Mouse (Mus musculus): ENCODE measurements around the gene Thsd4. TPM values are rescaled to one million over a fixed set of nuclear protein-coding genes. Genes with fewer than 3 reads are reported as not detected.

Gene Thsd4
- polyA plus RNA-seq, 1 experiment from 2014 or later, result 38.7 TPM

DNA sequence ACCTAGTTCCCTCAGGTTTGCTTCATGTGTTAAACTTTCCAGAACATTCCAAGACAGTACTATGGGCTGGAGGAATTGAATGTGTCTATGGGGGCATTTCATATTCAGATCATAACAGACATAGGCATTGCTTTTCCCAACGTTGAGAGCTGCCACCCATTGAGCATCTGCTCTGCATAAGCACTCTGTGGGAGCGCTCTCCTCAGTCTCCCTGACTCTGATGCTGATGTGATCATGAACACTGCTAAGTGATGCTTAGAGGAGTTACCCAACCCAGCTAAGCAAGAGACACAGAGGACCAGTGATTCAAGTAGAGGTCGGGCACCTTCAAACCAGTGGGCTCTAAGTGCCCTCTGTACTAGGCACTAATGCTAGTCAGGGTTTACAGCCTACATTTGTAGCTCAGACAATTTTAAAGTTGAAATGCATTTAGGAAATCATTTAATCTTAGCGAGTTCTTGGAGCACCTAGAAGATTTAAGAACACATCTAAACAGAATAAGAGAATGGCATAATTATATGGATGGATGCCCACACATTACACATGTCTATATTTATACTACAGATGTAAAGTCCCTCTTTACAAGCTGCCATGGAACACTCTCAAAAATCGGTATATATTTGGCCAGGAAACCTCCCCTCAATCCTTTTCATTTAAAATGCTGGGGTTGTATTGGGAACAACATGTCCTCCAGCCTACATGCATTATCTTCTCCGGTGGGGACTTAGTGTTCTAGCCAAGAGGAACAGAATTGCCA lies 392.4 kb downstream of the Thsd4 start:
- Histone ChIP-seq H3K27me3 (ENCODE audit: control insufficient read depth, insufficient read depth, low read length) (no peaks in the 10 kb centered on the region), H3K9me3 (ENCODE audit: control insufficient read depth, low read length) (no peaks in the 10 kb centered on the region), H3K36me3 (ENCODE audit: control insufficient read depth, insufficient read depth, low read length) (no peaks in the 10 kb centered on the region), H3K4me1 (ENCODE audit: control insufficient read depth, insufficient read depth, low read length) (peaks cover 5% of the 10 kb centered on the region; the same call in 1 of the 2 replicates), H3K4me3 (ENCODE audit: low read length) (no peak overlapping the region), H3K27ac (ENCODE audit: low read depth, low read length) (no peak overlapping the region), H3K4me2 (replicated peaks; ENCODE audit: low read depth, low read length) (no peak overlapping the region), H3K9ac (ENCODE audit: low read depth, low read length) (no peak overlapping the region)
- no peak for ATAC-seq (ENCODE audit: low FRiP score, low TSS enrichment)
- 86% methylated on average over 6 of the region's 6 CpGs for WGBS

DNA sequence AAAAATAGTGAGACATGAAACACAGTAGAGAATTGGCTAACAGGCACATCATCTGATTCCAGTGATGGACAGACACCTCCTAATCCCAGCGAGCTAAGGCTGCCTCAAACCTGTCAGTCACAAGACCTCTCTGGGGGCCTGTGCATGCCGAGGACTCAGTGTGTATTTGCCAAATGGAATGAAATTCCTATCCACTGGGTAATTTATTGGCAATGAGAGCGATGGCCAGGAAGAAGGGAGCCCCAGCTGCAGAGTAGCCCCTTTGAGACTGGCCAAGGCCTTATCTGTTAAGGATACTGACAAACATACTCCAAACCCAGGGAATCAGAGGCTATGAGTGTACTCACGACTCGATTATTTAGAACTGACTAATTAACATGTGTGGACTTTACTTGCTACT lies 394.9 kb downstream of the Thsd4 start:
- Histone ChIP-seq H3K36me3 (ENCODE audit: control insufficient read depth, insufficient read depth, low read length) (no peaks in the 10 kb centered on the region), H3K4me3 (ENCODE audit: low read length) (no peak overlapping the region), H3K9ac (ENCODE audit: low read depth, low read length) (no peak overlapping the region), H3K4me1 (ENCODE audit: control insufficient read depth, insufficient read depth, low read length) (peaks cover 8% of the 10 kb centered on the region; the same call in 1 of the 2 replicates), H3K9me3 (ENCODE audit: control insufficient read depth, low read length) (no peaks in the 10 kb centered on the region), H3K4me2 (replicated peaks; ENCODE audit: low read depth, low read length) (no peak overlapping the region), H3K27me3 (ENCODE audit: control insufficient read depth, insufficient read depth, low read length) (no peaks in the 10 kb centered on the region), H3K27ac (ENCODE audit: low read depth, low read length) (no peak overlapping the region)
- 66% methylated on average over 5 of the region's 5 CpGs for WGBS
- ATAC-seq (ENCODE audit: low FRiP score, low TSS enrichment), result no peak

DNA sequence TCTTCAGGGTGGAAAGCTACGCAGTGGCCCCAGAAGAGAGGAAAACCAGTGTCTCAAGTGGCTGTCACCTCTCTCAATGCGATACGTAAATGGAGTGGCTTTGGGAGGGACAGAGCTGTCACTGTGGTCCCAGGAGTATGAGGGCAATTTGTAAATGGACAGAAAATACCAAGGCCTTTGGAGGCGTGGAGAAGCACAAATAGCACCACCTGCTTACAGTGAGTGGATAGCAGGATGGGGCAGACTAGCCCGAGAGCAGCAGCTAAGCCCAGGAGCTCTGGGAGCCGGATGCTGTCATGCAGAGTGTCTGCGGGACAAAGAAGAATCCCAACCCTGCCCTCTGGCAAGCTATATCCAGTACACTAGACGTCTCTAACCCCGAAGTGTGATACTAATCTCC lies 397.7 kb downstream of the Thsd4 start:
- no peak for ATAC-seq (ENCODE audit: low FRiP score, low TSS enrichment)
- WGBS, result 72% methylated on average over 9 of the region's 9 CpGs

DNA sequence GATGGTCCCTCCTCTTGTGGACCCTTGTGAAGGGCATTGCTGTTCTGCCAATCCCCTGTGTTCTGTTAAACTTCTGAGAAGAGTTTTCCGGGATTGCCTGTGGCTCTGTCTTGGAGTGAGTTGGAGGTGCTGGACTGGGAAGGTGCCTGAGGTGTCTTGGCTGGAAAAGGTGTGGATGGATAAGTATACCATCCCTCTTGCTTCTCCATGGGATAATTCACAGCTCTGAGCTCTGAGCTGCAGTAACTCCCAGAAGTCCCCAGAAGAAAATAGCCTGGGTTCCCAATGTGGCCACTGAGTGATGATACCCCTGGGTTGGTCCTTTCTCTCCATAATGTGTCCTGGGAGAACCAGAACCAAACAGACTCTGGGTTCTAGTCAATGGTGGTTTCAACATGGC lies 398.8 kb downstream of the Thsd4 start:
- Histone ChIP-seq H3K27me3 (ENCODE audit: control insufficient read depth, insufficient read depth, low read length) (no peaks in the 10 kb centered on the region), H3K36me3 (ENCODE audit: control insufficient read depth, insufficient read depth, low read length) (no peaks in the 10 kb centered on the region), H3K4me2 (replicated peaks; ENCODE audit: low read depth, low read length) (no peak overlapping the region), H3K27ac (ENCODE audit: low read depth, low read length) (no peak overlapping the region), H3K4me3 (ENCODE audit: low read length) (no peak overlapping the region), H3K9me3 (ENCODE audit: control insufficient read depth, low read length) (no peaks in the 10 kb centered on the region), H3K4me1 (ENCODE audit: control insufficient read depth, insufficient read depth, low read length) (peaks cover 14% of the 10 kb centered on the region; the same call in 1 of the 2 replicates), H3K9ac (ENCODE audit: low read depth, low read length) (no peak overlapping the region)
- ATAC-seq (ENCODE audit: low FRiP score, low TSS enrichment), result no peak
- WGBS, result 89% methylated on average over 1 of the region's 1 CpGs

More for the DNA sequence above, 397.7 kb downstream of the Thsd4 start:
- Histone ChIP-seq H3K4me2 (replicated peaks; ENCODE audit: low read depth, low read length) (no peak overlapping the region), H3K4me3 (ENCODE audit: low read length) (no peak overlapping the region), H3K9ac (ENCODE audit: low read depth, low read length) (no peak overlapping the region), H3K9me3 (ENCODE audit: control insufficient read depth, low read length) (no peaks in the 10 kb centered on the region), H3K27ac (ENCODE audit: low read depth, low read length) (no peak overlapping the region), H3K36me3 (ENCODE audit: control insufficient read depth, insufficient read depth, low read length) (no peaks in the 10 kb centered on the region), H3K27me3 (ENCODE audit: control insufficient read depth, insufficient read depth, low read length) (no peaks in the 10 kb centered on the region), H3K4me1 (ENCODE audit: control insufficient read depth, insufficient read depth, low read length) (peaks cover 14% of the 10 kb centered on the region; the same call in 1 of the 2 replicates)

DNA sequence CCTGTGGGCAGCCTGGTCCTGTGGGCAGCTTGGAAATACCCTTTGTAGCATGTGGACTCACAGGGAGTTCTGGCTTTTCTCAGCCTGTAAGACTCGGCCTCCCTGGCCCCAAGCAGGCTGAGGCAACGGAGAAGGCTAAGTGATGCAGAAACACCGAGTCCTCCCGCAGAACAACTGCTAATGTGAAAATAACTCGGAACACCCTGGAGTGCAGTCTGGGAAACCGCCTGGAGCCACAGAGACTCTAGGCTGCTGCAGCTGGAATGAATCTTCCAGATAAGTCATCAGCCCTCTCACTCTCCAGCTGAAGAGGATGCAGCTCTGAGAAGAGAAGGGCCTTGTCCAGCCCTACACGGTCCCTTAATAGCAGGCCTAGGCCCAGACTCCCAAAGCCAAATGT lies 402.0 kb downstream of the Thsd4 start:
- no peak overlapping the region for H3K9ac ChIP-seq (ENCODE audit: low read depth, low read length)
- H3K4me2 ChIP-seq (replicated peaks; ENCODE audit: low read depth, low read length), result no peak overlapping the region
- H3K9me3 ChIP-seq (ENCODE audit: control insufficient read depth, low read length), result no peaks in the 10 kb centered on the region
- 54% methylated on average over 7 of the region's 7 CpGs for WGBS
- no peaks in the 10 kb centered on the region for H3K36me3 ChIP-seq (ENCODE audit: control insufficient read depth, insufficient read depth, low read length)
- no peak overlapping the region for H3K4me3 ChIP-seq (ENCODE audit: low read length)
- no peaks in the 10 kb centered on the region for H3K27me3 ChIP-seq (ENCODE audit: control insufficient read depth, insufficient read depth, low read length)
- ATAC-seq (ENCODE audit: low FRiP score, low TSS enrichment), result no peak; the same call in 1 of the 2 replicates
- peaks cover 9% of the 10 kb centered on the region; the same call in 1 of the 2 replicates for H3K4me1 ChIP-seq (ENCODE audit: control insufficient read depth, insufficient read depth, low read length)
- H3K27ac ChIP-seq (ENCODE audit: low read depth, low read length), result no peak overlapping the region

DNA sequence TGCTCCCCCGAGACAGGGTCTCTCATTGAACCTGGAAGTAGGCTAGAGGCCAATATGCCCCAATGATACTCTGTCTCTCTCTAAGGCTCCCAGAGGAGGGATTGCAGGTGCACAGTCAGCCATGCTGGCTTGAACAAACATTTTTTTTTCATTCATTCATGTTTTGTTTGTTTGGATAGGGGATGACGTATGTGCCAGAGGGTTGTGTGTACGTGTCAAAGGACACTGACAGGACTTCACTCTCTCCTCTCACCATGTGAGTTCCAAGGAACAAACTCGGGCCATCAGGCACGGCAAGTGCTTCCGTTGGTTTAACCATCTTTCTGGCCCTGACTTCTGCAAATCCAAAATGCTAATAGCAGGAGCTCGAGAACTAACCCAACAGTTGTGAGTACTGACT lies 404.0 kb downstream of the Thsd4 start:
- no peaks in the 10 kb centered on the region for H3K27me3 ChIP-seq (ENCODE audit: control insufficient read depth, insufficient read depth, low read length)
- WGBS, result 71% methylated on average over 7 of the region's 7 CpGs
- H3K27ac ChIP-seq (ENCODE audit: low read depth, low read length), result no peak overlapping the region
- H3K4me2 ChIP-seq (replicated peaks; ENCODE audit: low read depth, low read length), result no peak overlapping the region
- no peak for ATAC-seq (ENCODE audit: low FRiP score, low TSS enrichment)
- no peaks in the 10 kb centered on the region for H3K36me3 ChIP-seq (ENCODE audit: control insufficient read depth, insufficient read depth, low read length)
- no peak overlapping the region for H3K4me3 ChIP-seq (ENCODE audit: low read length)
- H3K4me1 ChIP-seq (ENCODE audit: control insufficient read depth, insufficient read depth, low read length), result peaks cover 9% of the 10 kb centered on the region; the same call in 1 of the 2 replicates
- no peaks in the 10 kb centered on the region for H3K9me3 ChIP-seq (ENCODE audit: control insufficient read depth, low read length)
- H3K9ac ChIP-seq (ENCODE audit: low read depth, low read length), result no peak overlapping the region

DNA sequence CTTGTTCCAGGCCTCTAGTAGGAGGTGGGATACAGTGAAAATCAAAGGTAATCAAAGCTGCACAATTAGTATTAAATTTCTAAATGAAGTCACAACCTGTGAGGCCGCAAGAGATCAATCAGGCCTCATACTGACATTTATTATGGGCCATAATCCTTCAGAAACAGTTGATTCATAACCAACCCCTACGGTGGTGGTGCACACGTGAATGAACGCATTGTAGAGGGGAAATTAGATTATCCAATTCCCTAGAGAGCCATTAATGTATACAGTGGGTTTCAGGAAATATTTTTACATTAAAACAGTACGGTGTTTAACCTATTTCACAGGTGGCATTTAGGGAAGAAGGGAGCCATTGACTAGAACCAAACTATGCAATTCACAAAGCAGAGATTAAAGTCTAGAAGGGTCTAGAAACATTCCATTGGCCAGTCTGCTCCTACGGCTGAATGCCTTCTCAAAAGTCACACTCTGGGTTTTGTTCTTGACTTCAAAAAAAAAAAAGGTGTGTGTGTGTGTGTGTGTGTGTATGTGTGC lies 406.1 kb downstream of the Thsd4 start:
- Histone ChIP-seq H3K27ac (ENCODE audit: low read depth, low read length) (no peak overlapping the region), H3K4me1 (ENCODE audit: control insufficient read depth, insufficient read depth, low read length) (peaks cover 5% of the 10 kb centered on the region; the same call in 1 of the 2 replicates), H3K9ac (ENCODE audit: low read depth, low read length) (no peak overlapping the region), H3K4me3 (ENCODE audit: low read length) (no peak overlapping the region), H3K27me3 (ENCODE audit: control insufficient read depth, insufficient read depth, low read length) (no peaks in the 10 kb centered on the region), H3K9me3 (ENCODE audit: control insufficient read depth, low read length) (no peaks in the 10 kb centered on the region), H3K4me2 (replicated peaks; ENCODE audit: low read depth, low read length) (no peak overlapping the region), H3K36me3 (ENCODE audit: control insufficient read depth, insufficient read depth, low read length) (no peaks in the 10 kb centered on the region)
- WGBS, result 42% methylated on average over 6 of the region's 6 CpGs
- ATAC-seq (ENCODE audit: low FRiP score, low TSS enrichment), result no peak

DNA sequence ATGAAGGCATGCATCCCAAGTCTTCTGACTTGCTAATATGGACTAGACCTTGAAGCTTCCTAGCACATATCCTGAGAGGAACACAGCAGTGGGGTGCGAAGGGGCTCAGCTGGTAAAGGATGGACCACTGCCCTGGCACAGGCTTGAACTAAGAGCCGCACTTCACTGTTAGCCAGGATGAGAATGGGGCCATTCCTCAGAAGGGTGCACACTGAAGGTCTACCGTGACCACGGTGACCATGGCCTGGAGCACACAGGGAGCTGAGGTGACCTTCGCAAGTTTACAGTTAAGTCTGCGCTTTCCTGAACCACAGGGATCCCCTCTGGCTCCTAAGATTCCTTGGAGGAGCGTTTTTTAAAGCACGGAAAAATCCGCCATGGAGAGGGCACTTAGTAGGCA lies 406.5 kb downstream of the Thsd4 start:
- Histone ChIP-seq H3K36me3 (ENCODE audit: control insufficient read depth, insufficient read depth, low read length) (no peaks in the 10 kb centered on the region), H3K27ac (ENCODE audit: low read depth, low read length) (no peak overlapping the region), H3K4me2 (replicated peaks; ENCODE audit: low read depth, low read length) (no peak overlapping the region), H3K4me3 (ENCODE audit: low read length) (no peak overlapping the region), H3K27me3 (ENCODE audit: control insufficient read depth, insufficient read depth, low read length) (no peaks in the 10 kb centered on the region), H3K9ac (ENCODE audit: low read depth, low read length) (no peak overlapping the region), H3K4me1 (ENCODE audit: control insufficient read depth, insufficient read depth, low read length) (peaks cover 5% of the 10 kb centered on the region; the same call in 1 of the 2 replicates), H3K9me3 (ENCODE audit: control insufficient read depth, low read length) (no peaks in the 10 kb centered on the region)
- 88% methylated on average over 9 of the region's 9 CpGs for WGBS
- no peak for ATAC-seq (ENCODE audit: low FRiP score, low TSS enrichment)

DNA sequence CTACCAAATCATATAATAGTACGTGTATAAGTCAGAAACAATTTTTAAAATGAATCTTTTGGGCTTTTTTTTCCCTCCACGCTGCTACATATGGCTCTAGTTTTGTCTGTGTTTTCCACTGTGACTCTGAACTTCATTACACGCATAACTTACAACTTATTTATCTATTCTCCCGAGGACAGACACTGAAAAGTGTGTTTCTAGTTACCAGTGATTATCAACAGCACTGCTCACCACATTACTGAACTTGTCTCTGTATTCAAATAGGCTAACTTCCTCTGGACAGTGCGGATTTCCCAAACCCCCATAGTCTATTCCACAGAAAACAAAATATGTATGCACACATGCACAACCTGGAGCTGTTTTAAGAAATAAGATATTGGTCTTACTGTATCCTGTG lies 411.6 kb downstream of the Thsd4 start:
- Histone ChIP-seq H3K27ac (ENCODE audit: low read depth, low read length) (no peak overlapping the region), H3K4me3 (ENCODE audit: low read length) (no peak overlapping the region), H3K9me3 (ENCODE audit: control insufficient read depth, low read length) (no peaks in the 10 kb centered on the region), H3K9ac (ENCODE audit: low read depth, low read length) (no peak overlapping the region), H3K4me1 (ENCODE audit: control insufficient read depth, insufficient read depth, low read length) (no peaks in the 10 kb centered on the region), H3K4me2 (replicated peaks; ENCODE audit: low read depth, low read length) (no peak overlapping the region), H3K36me3 (ENCODE audit: control insufficient read depth, insufficient read depth, low read length) (no peaks in the 10 kb centered on the region), H3K27me3 (ENCODE audit: control insufficient read depth, insufficient read depth, low read length) (no peaks in the 10 kb centered on the region)
- 90% methylated on average over 5 of the region's 5 CpGs for WGBS
- no peak for ATAC-seq (ENCODE audit: low FRiP score, low TSS enrichment)

All from kidney, embryonic 14.5 days (tissue).